Mouse (Mus musculus) heart, embryonic 14.5 days (tissue): ENCODE data around the gene Myog. TPM values are rescaled to one million over a fixed set of nuclear protein-coding genes. Genes with fewer than 3 reads are reported as not detected.
A peak's percentile ranks its signal among the peaks of the same experiment; 100 is the strongest.

Experiments
- ATAC-seq: fragments of 200-750 bp; cut with Nextera tagmentation; 2 replicates; pipeline ENCODE4 v1.8.0; 2017; ENCODE audit warnings: low read depth, moderate TSS enrichment; ENCODE audit not compliant: insufficient number of reproducible peaks, insufficient read depth, low FRiP score
- H3K27ac ChIP-seq, 2 experiments: fragments of 200-500 bp in 1 of 2; fragments of 300-500 bp in 1 of 2; sonication (generic) in 1 of 2; replicated peaks in 1 of 2; 2 replicates each; pipeline ENCODE4 v1.5.1; 2012 to 2014; ENCODE audit warnings: low read depth in 2 of 2, low read length in 2 of 2, control low read depth in 1 of 2, mild to moderate bottlenecking in 1 of 2, mixed read lengths in 1 of 2; ENCODE audit not compliant: control insufficient read depth in 1 of 2, insufficient read depth in 1 of 2
- H3K27me3 ChIP-seq: fragments of 300-500 bp; sonication (generic); 2 replicates; pipeline ENCODE4 v1.6.1; 2014; ENCODE audit warnings: mild to moderate bottlenecking, low read length, control low read depth; ENCODE audit not compliant: control insufficient read depth, insufficient read depth
- H3K36me3 ChIP-seq: fragments of 300-500 bp; sonication (generic); 2 replicates; pipeline ENCODE4 v1.6.1; 2014; ENCODE audit warnings: mild to moderate bottlenecking, control low read depth, low read length, mixed read lengths; ENCODE audit not compliant: control insufficient read depth, insufficient read depth
- H3K4me1 ChIP-seq, 2 experiments: fragments of 200-500 bp in 1 of 2; fragments of 300-500 bp in 1 of 2; sonication (generic) in 1 of 2; 2 replicates each; pipeline ENCODE4 v1.6.1; 2012 to 2014; ENCODE audit warnings: low read length in 2 of 2, control low read depth in 1 of 2, mixed read lengths in 1 of 2; ENCODE audit not compliant: control insufficient read depth in 2 of 2, insufficient read depth in 2 of 2
- H3K4me2 ChIP-seq: fragments of 300-500 bp; sonication (generic); 2 replicates; pipeline ENCODE4 v1.6.1; 2014; ENCODE audit warnings: mild to moderate bottlenecking, low read length
- H3K4me3 ChIP-seq, 2 experiments: fragments of 200-500 bp in 1 of 2; fragments of 300-500 bp in 1 of 2; sonication (generic) in 1 of 2; 2 replicates each; pipeline ENCODE4 v1.5.1; 2012 to 2014; ENCODE audit warnings: low read length in 2 of 2, mild to moderate bottlenecking in 2 of 2, control low read depth in 1 of 2, low read depth in 1 of 2, moderate library complexity in 1 of 2; ENCODE audit not compliant: control insufficient read depth in 1 of 2, insufficient read depth in 1 of 2
- H3K9ac ChIP-seq: fragments of 300-500 bp; sonication (generic); 2 replicates; pipeline ENCODE4 v1.6.1; 2014; ENCODE audit warnings: mild to moderate bottlenecking, low read length
- H3K9me3 ChIP-seq: fragments of 300-500 bp; sonication (generic); 2 replicates; pipeline ENCODE4 v1.6.1; 2016; ENCODE audit warnings: low read length, control low read depth; ENCODE audit not compliant: control insufficient read depth
- WGBS: fragments of 180-500 bp; shearing (Covaris S2); extraction: QIAGEN DNeasy Blood & Tissue Kit; methylation state at CpG from one replicate; pipeline ENCODE4 v1.1.7; 2014; 5-methylcytosine and 5-hydroxymethylcytosine counted together
- polyA plus RNA-seq: library from polyadenylated mRNA; unstranded; fragments of >200 nt; fragmentation: Nextera tagmentation; extraction: Ambion mirVana; gene quantifications from 2 replicates; pipeline ENCODE4 v1.2.1, GENCODE M21; 2014

The Myog gene
- polyA plus RNA-seq, 1 experiment from 2014 or later: 0.70 TPM

DNA sequence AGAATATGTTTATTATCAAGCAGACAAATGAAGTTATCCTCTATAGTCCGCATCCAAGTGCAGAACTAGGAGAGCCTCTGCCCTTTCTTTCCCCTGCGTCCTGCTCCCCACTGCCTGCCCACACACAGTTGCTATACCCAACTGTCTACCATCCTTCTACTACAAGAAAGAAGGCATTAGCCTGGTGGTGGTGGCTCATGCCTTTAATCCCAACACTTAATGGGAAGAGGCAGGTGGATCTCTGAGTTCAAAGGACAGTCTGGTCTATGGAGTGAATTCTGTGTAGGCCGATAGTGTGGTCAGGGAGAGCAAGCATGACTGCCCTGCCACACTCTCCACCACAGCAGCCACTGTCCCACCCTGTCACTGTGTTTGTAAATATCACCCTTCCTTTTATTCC is 20.9 kb downstream of the Myog start:
- peaks cover 54% of the 10 kb centered on the region for H3K36me3 ChIP-seq
- no peak overlapping the region for H3K9ac ChIP-seq
- no peaks in the 10 kb centered on the region for H3K9me3 ChIP-seq
- H3K27ac ChIP-seq: no peak overlapping the region
- H3K4me2 ChIP-seq: no peak overlapping the region
- ATAC-seq: no peak
- no peaks in the 10 kb centered on the region for H3K27me3 ChIP-seq
- 90% methylated on average over 3 of the region's 3 CpGs for WGBS
- no peaks in the 10 kb centered on the region for H3K4me1 ChIP-seq
- H3K4me3 ChIP-seq: no peak overlapping the region

DNA sequence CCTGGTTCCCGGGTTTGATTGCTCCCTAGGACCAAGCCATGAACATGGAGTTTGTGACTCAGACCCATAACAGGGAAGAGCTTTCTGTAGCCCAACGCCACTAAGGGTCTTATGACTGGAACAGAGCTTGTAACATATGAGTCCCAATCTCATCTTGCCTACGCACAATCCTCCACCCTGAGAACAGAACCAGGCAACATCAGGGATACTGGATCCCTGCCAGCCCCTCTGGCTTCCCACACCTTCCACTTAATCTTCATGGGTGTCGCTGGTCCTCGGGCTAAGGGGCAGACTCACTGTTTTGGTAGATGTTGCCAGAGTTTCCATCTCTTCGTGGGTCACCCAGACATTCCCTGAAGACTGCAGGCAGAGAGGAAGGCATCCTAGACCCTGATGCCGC is 22.0 kb downstream of the Myog start:
- H3K4me3 ChIP-seq: no peak overlapping the region
- no peak overlapping the region for H3K9ac ChIP-seq
- H3K4me2 ChIP-seq: no peak overlapping the region
- no peak overlapping the region for H3K27ac ChIP-seq
- WGBS: 86% methylated on average over 7 of the region's 7 CpGs
- H3K27me3 ChIP-seq: no peaks in the 10 kb centered on the region
- no peaks in the 10 kb centered on the region for H3K9me3 ChIP-seq
- H3K4me1 ChIP-seq: no peaks in the 10 kb centered on the region
- ATAC-seq: no peak
- peaks cover 62% of the 10 kb centered on the region for H3K36me3 ChIP-seq

DNA sequence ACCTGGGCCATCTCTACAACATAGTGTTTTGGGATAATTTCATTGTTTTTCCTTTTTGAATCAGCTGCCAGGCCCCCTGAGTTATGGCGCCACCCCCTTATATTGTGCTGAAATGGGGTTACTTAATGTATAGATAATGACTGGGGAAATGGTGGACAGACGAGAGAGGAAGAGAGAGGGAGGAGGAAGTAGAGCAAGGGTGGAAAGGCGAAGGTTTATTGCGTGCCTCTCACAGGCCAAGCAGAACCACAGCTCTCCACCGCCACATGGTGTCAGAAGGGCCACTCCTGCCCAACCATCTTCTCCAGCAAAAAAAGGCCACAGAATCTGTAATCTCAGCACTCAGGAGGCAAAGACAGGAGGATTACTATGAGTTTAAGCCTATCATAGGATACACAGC is 25.4 kb downstream of the Myog start:
- no peak overlapping the region for H3K9ac ChIP-seq
- no peak for ATAC-seq
- no peak overlapping the region for H3K27ac ChIP-seq
- H3K4me3 ChIP-seq: no peak overlapping the region
- H3K9me3 ChIP-seq: no peaks in the 10 kb centered on the region
- H3K4me1 ChIP-seq: no peaks in the 10 kb centered on the region
- peaks cover 67% of the 10 kb centered on the region for H3K36me3 ChIP-seq
- H3K4me2 ChIP-seq: no peak overlapping the region
- H3K27me3 ChIP-seq: no peaks in the 10 kb centered on the region
- WGBS: 88% methylated on average over 5 of the region's 5 CpGs

DNA sequence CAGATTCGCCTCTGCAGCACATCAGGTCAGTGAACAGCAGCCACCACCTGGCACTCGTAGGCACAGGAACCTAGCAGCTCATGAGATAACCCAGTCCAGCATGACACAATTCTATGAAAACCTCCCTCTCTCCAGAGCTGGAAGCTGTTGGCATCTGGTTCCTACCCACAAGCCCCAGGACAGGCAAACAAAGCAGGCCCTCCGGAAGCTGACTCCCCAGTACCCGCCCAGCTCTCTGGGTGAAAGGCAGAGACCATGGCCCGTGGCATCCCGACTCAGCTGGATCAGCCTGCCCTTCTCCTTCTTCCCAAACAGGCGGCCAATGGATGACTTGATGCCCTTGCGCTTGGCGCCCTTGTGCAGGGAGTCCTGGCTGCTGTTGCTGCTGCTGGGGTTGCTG is 26.6 kb downstream of the Myog start:
- Histone ChIP-seq H3K36me3 (peaks cover 59% of the 10 kb centered on the region), H3K4me3 (no peak overlapping the region), H3K27ac (no peak overlapping the region), H3K4me1 (no peaks in the 10 kb centered on the region), H3K4me2 (no peak overlapping the region), H3K9ac (no peak overlapping the region), H3K9me3 (no peaks in the 10 kb centered on the region), H3K27me3 (no peaks in the 10 kb centered on the region)
- ATAC-seq: no peak
- WGBS: 77% methylated on average over 9 of the region's 9 CpGs

DNA sequence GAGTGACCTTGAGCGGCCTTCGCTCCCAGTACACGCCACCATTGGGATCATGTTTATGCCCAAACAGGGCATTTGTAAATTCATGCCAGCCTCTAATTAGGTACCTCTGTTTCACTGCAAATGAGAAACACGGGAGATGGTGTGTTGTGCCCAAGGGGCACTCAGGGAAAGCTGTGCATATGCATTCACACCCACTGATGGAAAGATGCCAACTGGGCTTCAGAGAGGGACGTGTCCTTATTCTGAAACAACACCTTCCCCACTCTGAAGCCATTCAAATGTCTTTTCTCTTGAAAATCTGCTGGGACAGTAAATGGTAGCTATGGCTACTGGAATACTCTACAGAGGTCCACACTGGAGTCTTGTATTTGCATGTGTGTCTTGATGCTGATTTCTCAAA is 28.5 kb downstream of the Myog start:
- Histone ChIP-seq H3K4me2 (no peak overlapping the region), H3K27me3 (no peaks in the 10 kb centered on the region), H3K4me3 (no peak overlapping the region), H3K9ac (no peak overlapping the region), H3K27ac (no peak overlapping the region), H3K4me1 (no peaks in the 10 kb centered on the region), H3K36me3 (peaks cover 53% of the 10 kb centered on the region), H3K9me3 (no peaks in the 10 kb centered on the region)
- 77% methylated on average over 5 of the region's 5 CpGs for WGBS
- ATAC-seq: no peak

DNA sequence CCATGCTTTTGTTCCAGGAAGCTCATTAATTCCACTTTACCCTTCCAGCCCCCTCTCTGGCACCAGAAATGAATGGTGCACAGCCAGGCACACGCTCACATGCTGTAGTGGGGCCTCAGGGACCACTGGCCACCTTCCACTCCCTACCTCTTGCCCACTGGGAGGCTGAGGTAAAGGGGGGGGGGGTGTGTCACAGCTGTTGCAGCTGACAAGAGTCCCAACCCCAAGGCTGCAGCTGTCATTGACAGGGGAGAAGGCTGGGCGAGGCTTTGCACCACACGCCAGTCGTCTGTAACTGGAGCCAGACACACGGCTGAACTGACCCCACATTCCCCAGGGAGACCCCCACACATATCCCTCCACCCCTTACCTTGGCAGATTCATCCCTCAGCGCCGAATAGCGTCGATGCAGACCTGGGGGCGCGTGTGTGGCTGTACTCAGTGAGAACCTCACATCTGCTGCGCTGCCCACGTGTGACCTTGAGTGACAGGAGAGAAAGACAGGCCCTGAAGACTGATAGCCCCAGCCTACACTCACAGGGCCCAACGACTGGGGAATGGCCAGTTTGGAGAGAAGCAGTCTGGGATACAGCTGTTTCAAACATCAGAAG is 31.0 kb downstream of the Myog start:
- no peaks in the 10 kb centered on the region for H3K9me3 ChIP-seq
- no peak for ATAC-seq
- no peaks in the 10 kb centered on the region for H3K4me1 ChIP-seq

DNA sequence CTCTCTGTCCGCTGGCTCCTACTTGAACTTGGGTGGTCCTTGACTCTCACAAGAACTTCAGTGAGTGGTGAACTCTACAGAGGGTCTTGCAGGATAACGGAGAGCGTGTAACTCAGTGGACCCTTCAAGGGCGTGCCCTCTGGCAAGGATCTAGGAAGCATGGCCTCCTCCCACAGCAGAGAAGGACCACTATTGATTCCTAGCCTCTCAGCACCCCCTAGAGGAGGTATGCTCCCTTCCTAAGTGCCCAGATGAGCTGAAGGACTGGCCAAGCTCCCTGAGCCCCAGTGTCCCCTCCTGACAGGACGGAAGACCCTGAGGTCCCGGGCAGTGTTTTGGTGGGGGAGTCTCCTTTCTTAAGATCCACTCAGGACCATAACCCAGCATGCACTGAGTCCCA is 32.8 kb downstream of the Myog start:
- H3K4me3 ChIP-seq: no peak overlapping the region
- ATAC-seq: peak; percentile 48; the same call in 1 of the 2 replicates

More for the DNA sequence above, 31.0 kb downstream of the Myog start:
- Histone ChIP-seq H3K4me2 (no peak overlapping the region), H3K27ac (no peak overlapping the region), H3K27me3 (no peaks in the 10 kb centered on the region), H3K4me3 (no peak overlapping the region), H3K36me3 (peaks cover 61% of the 10 kb centered on the region), H3K9ac (no peak overlapping the region)
- 71% methylated on average over 14 of the region's 14 CpGs for WGBS

DNA sequence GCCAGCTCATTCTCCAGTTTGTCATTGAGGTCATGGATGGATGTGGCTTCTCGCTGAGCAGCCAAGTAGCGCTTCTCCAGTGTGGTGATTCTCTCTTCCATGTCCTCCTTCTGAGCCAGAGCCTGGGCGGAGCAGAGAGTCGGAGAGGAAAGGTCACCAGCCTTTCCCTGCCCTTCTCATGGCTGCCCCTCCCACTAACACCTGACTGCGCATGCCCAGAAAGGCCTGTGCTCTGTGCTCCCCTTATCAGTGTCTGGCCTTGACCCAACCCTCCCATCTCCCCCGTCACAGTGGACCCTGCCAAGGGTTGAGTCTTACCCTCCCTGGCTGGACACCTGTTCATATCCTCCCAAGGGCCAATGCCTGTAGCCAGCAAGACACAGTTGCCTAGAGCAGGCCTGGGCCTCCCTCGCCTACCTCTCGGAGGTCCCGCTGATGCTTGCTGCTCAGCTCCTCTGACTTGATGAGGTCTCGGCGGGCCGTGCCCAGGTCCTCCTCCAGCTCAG is 37.1 kb downstream of the Myog start:
- no peak overlapping the region for H3K27ac ChIP-seq
- no peak overlapping the region for H3K9ac ChIP-seq
- H3K4me1 ChIP-seq: peaks cover 0 to 5% of the 10 kb centered on the region in 2 experiments; a peak in 2 of 4 replicates
- no peaks in the 10 kb centered on the region for H3K27me3 ChIP-seq
- H3K9me3 ChIP-seq: no peaks in the 10 kb centered on the region
- no peak overlapping the region for H3K4me3 ChIP-seq
- ATAC-seq: no peak
- WGBS: 85% methylated on average over 12 of the region's 12 CpGs
- peaks cover 54% of the 10 kb centered on the region for H3K36me3 ChIP-seq
- H3K4me2 ChIP-seq: no peak overlapping the region

More for the DNA sequence above, 32.8 kb downstream of the Myog start:
- WGBS: 71% methylated on average over 6 of the region's 6 CpGs
- Histone ChIP-seq H3K9me3 (no peaks in the 10 kb centered on the region), H3K9ac (no peak overlapping the region), H3K27ac (no peak overlapping the region), H3K4me2 (no peak overlapping the region), H3K36me3 (peaks cover 57% of the 10 kb centered on the region), H3K27me3 (no peaks in the 10 kb centered on the region), H3K4me1 (no peaks in the 10 kb centered on the region)
